Mouse (Mus musculus): Measurements from ENCODE around the gene Ets2. TPM values are rescaled to one million over a fixed set of nuclear protein-coding genes. Genes with fewer than 3 reads are reported as not detected.
A peak's percentile ranks its signal among the peaks of the same experiment; 100 is the strongest.
"Not testable (repeated sequence)": the region's sequence is repeated elsewhere in the genome, so short reads cannot be mapped to it uniquely, and the experiment has no call there.

Ets2 gene
- polyA plus RNA-seq, 1 experiment from 2014 or later, result 14.2 TPM

DNA sequence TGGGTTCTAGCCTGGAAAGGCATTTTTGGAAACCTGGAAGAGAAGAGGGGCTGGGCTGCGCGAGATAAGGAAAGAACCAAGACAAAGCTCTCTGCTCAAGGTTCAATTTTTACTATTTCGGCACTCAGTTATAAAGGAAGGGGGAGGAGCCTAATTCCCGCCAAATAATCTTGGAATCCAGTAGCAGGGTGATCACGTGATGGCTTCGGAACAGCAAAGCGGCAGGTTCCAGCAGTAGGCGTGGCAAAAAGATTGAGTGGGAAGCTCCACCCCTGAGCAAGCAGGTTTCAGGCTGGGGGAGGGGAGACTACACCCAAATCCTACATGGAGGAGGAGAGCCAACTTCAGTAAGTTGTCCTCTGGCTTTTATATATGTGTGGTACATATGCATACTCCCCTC is 62.2 kb downstream of the Ets2 start:
- H3K27ac ChIP-seq; DNase-seq (ENCODE audit: extremely low spot score, low spot score); H3K27me3 ChIP-seq (ENCODE audit: poor library complexity, severe bottlenecking); H3K4me3 ChIP-seq; H3K36me3 ChIP-seq (replicated peaks); H3K9me3 ChIP-seq; H3K4me1 ChIP-seq: not testable (repeated sequence)
- WGBS, result 80% methylated on average over 8 of the region's 8 CpGs

- 78% methylated on average over 3 of the region's 3 CpGs for WGBS
- peaks cover 20% of the 10 kb centered on the region for H3K4me1 ChIP-seq
- no peaks in the 10 kb centered on the region for H3K36me3 ChIP-seq (replicated peaks)
- no peak overlapping the region for H3K4me3 ChIP-seq
- no peaks in the 10 kb centered on the region for H3K27me3 ChIP-seq (ENCODE audit: poor library complexity, severe bottlenecking)
- no peak overlapping the region for H3K27ac ChIP-seq
- H3K9me3 ChIP-seq, result no peaks in the 10 kb centered on the region
- DNase-seq (ENCODE audit: extremely low spot score, low spot score), result no peak
Observed at GRCm38 (mm10) chr16:95766181-95766580, 64.3 kb downstream of the Ets2 start.

DNA sequence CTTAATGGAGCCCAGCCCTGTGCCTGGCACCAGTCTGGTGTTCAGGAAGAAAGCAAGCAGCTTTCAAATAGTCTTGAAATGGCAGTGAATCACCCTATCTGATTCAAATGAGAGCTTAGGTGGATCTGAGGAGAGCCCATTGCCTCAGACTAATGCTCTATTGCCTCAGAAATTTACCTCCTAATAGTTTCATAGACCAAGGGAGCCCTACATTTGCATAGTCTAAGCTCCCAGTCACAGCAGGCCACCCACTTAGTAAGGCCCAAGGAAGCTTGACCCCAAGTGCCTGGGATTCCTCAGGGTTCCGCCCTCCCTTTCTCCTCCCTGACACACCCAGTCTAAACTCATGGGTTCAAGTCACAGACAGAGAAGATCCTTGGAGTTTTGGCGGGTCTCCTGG is 65.4 kb downstream of the Ets2 start:
- H3K27me3 ChIP-seq (ENCODE audit: poor library complexity, severe bottlenecking), result no peaks in the 10 kb centered on the region
- H3K36me3 ChIP-seq (replicated peaks), result no peaks in the 10 kb centered on the region
- H3K4me1 ChIP-seq, result peaks cover 20% of the 10 kb centered on the region
- no peak overlapping the region for H3K4me3 ChIP-seq
- WGBS, result 66% methylated on average over 2 of the region's 2 CpGs
- DNase-seq (ENCODE audit: extremely low spot score, low spot score), result no peak
- no peaks in the 10 kb centered on the region for H3K9me3 ChIP-seq
- no peak overlapping the region for H3K27ac ChIP-seq

- Histone ChIP-seq H3K4me1 (peaks cover 20% of the 10 kb centered on the region), H3K4me3 (no peak overlapping the region), H3K27me3 (ENCODE audit: poor library complexity, severe bottlenecking) (no peaks in the 10 kb centered on the region), H3K27ac (0 out of 2 replicates have a peak overlapping the region, but pooled peaks have one; percentile 20), H3K36me3 (replicated peaks) (no peaks in the 10 kb centered on the region), H3K9me3 (no peaks in the 10 kb centered on the region)
- DNase-seq (ENCODE audit: extremely low spot score, low spot score), result no peak
- 49% methylated on average over 14 of the region's 14 CpGs for WGBS
Observed at GRCm38 (mm10) chr16:95769066-95769995, 67.5 kb downstream of the Ets2 start.

DNA sequence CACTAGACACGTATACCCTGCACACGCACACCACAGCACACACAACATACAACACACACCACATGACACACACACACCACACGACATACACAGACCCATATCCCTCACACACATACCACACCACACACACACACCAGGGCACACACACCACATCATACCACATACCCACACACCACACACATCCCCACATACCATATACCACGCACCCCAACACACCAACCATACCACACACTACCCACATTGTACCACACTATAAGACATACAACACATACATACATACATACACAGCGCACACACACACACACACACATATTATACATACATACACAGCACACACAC is 68.1 kb downstream of the Ets2 start:
- Histone ChIP-seq H3K4me3 (no peak overlapping the region), H3K9me3 (no peaks in the 10 kb centered on the region), H3K4me1 (peaks cover 20% of the 10 kb centered on the region), H3K36me3 (replicated peaks) (no peaks in the 10 kb centered on the region), H3K27me3 (ENCODE audit: poor library complexity, severe bottlenecking) (no peaks in the 10 kb centered on the region), H3K27ac (no peak overlapping the region)
- 92% methylated on average over 5 of the region's 5 CpGs for WGBS
- DNase-seq (ENCODE audit: extremely low spot score, low spot score), result no peak

GRCm38 (mm10) chr16:95770402-95770801 is 68.5 kb downstream of the Ets2 start:
- Histone ChIP-seq H3K9me3 (no peaks in the 10 kb centered on the region), H3K36me3 (replicated peaks) (no peaks in the 10 kb centered on the region)

More at GRCm38 (mm10) chr16:95770402-95770801, 68.5 kb downstream of the Ets2 start:
- no peak for DNase-seq (ENCODE audit: extremely low spot score, low spot score)
- H3K27ac ChIP-seq, result no peak overlapping the region; the same call in 1 of the 2 replicates
- H3K4me3 ChIP-seq, result no peak overlapping the region
- H3K27me3 ChIP-seq (ENCODE audit: poor library complexity, severe bottlenecking), result no peaks in the 10 kb centered on the region
- peaks cover 20% of the 10 kb centered on the region for H3K4me1 ChIP-seq

Other genes with a start within 250 kb of the Ets2 start
- 1.9 and 2.2 TPM in 2 replicates for gene Erg, start 115.5 kb upstream of the Ets2 start, polyA plus RNA-seq (2016; fragmentation: Nextera tagmentation; extraction: Ambion mirVana)

Data from forebrain, embryonic 10.5 days (tissue).